Mouse (Mus musculus): ENCODE results near the gene Bcl2.
"Not testable (repeated sequence)": the region's sequence is repeated elsewhere in the genome, so short reads cannot be mapped to it uniquely, and the experiment has no call there.

Bcl2 gene

DNA sequence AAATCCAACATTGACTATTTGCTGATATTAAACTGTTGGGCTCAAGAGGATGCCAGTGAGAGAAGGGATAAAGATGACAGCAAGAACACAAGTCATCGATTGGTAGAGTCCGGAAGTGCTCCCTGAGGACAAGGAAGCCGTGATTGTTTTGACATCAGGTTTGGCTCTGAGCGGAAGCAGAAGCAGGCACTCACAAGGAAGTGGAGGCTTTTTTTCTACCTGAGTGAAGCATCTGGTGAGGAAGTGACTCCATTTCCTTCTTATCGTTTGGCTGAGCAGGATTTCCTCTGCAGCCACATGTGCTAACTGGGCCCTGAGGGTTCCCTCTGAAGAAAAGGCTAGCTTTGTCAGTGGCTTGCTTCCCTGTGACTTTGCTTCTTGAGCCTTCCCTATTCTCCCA is 165.0 kb downstream of the Bcl2 start:
- no peak for DNase-seq

DNA sequence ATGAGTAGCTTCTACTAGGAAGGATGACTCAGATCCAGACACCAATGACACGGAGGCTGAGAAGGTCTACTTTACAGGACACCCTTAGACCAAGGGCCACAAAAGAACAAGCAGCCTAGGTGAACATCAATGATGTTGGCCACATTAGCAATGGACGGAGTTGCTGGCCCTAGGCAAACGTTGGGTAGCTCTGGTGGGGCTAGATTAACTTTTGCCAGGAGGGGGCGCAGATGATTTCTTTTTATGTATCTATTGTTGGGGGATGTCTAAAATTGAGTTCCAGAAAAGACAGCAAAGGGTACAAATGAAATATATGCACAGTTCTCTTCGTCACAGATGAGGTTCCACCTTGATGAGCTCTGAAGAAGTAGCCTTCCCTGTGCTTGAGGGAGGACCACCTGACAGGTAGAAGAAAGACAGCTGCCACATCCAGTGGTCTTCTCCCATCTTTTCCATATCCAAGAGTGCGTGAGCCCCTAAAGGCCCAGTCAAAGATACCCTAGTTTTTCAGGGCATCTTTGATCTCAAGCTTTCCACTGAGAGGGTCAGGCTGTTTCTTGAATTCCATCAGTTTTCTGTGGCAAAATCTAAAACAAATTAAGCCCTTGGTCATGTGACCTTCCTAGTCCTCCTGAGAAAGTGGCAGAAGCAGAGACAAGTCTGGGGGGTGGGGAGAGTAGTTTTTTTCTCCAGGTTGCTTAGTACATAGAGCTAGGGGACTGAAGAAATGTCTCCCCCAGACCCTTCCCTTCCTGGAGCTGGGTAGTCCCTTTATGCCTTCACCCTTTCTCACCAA is 169.1 kb downstream of the Bcl2 start:
- no peak for DNase-seq

DNA sequence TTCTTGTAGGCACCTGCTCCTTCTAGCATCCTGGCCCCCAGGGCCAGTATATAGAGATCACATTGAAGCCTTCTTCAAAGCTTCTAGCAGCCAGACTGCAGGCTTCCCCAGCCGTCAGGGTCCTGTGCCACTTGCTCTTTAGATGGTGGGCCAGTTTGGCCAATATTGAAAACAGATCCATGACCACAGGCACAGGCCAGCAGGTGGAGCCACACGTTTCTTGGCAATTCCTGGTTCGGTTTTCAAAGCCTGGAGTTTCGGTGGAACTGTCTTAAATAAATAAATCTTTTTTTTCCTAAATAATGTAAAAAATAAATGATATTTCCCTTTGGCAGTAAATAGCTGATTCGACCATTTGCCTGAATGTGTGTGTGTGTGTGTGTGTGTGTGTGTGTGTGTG is 171.3 kb downstream of the Bcl2 start:
- no peak for DNase-seq

- DNase-seq: no peak
These were observed 172.2 kb downstream of the Bcl2 start for GRCm38 (mm10) chr1:106541851-106542250.

DNA sequence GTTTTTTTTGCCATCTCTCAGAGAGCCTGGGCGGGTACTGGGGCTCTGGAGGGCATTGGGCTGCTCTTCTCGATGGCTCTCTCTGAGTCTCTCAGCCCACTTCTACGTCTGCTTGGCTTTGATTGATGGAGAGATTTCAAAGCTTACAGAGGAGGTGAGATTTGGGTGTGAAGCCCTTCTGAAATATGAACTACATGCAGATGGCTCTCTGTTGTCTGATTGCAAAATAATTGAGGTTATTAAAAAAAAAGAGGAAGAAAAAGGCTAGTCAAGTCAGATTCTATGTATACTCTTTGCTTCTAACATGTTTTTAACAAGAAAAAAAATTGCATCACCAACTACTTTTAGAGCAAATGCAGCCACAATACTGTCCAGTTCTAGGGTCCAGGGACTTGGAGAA is 173.9 kb downstream of the Bcl2 start:
- DNase-seq: no peak

GRCm38 (mm10) chr1:106539029-106539428 is 175.0 kb downstream of the Bcl2 start:
- DNase-seq: no peak

GRCm38 (mm10) chr1:106534835-106535234 is 179.2 kb downstream of the Bcl2 start:
- not testable (repeated sequence) for DNase-seq

DNA sequence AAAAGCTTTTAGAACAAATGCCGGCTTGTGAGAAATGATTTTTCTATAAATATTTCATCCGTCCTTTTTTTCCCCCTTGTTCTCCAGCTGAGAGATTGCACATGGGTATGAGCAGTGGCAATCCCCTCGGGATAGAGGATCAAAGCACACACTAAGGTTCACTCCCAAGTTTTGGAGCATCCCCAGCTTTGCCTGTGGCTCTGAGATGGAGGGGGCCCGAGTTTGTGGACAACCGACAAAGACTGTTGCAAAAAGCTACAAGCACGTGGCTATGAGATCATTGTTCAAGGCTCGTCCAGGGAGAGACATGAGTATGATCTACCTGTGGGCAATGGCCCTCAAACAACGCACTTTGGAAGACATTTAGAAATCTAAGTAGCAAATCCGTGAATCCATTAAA is 184.5 kb downstream of the Bcl2 start:
- no peak for DNase-seq

DNA sequence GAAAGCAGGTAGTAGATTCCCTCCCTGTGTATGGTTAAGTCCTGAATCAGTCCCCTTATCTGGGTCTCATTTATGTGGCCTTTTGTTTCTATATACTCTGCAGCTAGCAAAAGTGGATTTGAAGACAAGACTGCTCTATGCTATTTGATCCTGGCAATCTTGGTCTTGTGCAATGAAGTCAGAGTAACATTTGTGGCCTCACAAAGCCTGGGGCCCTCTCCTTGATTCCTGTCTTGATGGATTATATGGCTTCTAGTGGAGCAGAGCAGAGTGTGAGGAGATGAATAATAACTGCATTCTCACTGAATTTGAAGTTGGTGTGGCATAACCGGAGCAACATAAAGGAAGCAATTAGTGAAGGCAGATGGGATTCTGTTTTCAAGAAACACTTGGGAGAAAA is 186.5 kb downstream of the Bcl2 start:
- no peak for DNase-seq

GRCm38 (mm10) chr1:106526751-106527150 is 187.3 kb downstream of the Bcl2 start:
- no peak for DNase-seq

DNA sequence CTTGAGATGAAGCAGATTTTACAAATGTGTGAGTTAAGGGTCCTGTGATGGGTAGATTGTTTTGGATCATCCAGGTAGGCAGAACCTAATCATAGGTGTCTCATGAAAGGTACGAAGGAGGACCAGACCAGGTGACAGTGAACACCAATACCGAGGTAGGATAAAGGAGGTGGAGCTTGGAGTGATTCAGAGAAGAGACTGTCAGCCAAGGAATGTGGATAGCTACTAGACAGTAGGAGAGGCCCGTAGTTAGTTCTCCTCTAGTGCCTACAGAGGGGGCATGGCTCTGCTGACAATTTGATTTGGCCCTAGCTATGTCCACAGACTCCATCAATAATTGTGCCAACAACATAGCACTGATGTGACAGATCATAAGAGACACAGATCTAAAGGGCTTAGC is 188.0 kb downstream of the Bcl2 start:
- DNase-seq: no peak

GRCm38 (mm10) chr1:106523741-106524140 is 190.3 kb downstream of the Bcl2 start:
- no peak for DNase-seq

- no peak for DNase-seq
These were observed 191.1 kb downstream of the Bcl2 start for GRCm38 (mm10) chr1:106523009-106523408.

GRCm38 (mm10) chr1:106517591-106518177 is 196.4 kb downstream of the Bcl2 start:
- no peak for DNase-seq

DNA sequence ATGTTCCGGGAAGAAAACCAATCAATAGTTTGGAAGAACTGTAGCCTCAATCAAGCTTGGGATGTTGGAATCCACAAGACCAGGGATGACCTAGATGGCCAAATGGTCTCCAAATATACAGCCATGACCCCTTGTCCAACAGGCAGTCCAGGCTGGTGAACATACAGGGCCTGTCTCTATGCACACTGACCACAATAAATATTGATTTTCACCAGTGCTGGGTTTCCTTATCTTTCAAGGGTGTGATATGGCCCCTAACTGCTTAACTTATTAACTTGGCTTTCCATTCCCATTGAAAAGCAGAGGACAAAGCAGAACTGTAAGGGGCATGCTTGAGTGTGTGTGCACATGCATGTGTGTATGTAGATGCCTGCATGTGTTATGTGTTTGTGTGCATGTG is 197.0 kb downstream of the Bcl2 start:
- no peak for DNase-seq

- DNase-seq: no peak
These were observed 198.5 kb downstream of the Bcl2 start for GRCm38 (mm10) chr1:106515611-106516010.

GRCm38 (mm10) chr1:106513890-106514643 is 200.0 kb downstream of the Bcl2 start:
- DNase-seq: no peak

GRCm38 (mm10) chr1:106513481-106513880 is 200.6 kb downstream of the Bcl2 start:
- DNase-seq: no peak

DNA sequence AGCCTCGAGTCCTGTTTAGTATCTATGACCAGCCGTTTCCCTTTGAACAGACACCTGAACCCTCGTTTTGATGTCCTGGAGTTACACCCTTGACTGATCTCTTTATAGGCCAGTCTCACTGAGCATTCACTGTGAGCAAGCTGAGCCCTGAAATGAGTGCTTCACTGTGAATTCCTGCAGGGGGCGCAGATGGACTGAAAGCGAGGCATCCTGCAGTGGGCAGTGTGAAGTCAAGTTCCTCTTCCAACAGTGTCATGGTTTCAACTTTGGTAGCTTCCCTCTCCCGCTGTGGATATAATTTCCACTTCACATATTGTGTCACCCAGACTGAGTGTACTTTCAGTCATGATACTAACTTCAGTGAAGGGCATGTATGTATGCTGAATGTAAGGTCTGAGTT is 202.5 kb downstream of the Bcl2 start:
- peak; percentile 37 for DNase-seq

GRCm38 (mm10) chr1:106507556-106507955 is 206.5 kb downstream of the Bcl2 start:
- DNase-seq: no peak

- DNase-seq: no peak
These were observed 210.2 kb downstream of the Bcl2 start for GRCm38 (mm10) chr1:106503910-106504309.

GRCm38 (mm10) chr1:106503407-106503806 is 210.7 kb downstream of the Bcl2 start:
- no peak for DNase-seq

DNA sequence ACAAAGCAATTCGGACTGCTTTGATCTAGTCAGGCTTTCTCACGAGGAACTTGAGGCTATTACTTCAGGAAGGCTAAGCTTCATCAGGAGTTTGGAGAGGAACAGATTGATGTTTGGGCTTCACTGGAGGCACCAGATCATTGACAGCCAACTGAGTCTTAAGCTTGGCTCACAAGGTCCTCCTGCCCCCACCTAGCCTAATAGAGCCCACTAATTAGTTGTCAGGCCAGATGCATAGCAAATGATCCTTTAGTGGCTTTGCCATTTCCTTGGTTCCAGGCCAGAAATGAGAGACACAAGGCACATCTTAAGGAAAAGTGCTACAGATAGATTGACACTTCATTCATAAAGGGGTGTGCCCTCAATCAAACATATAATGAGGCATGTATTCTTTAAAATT is 216.1 kb downstream of the Bcl2 start:
- no peak for DNase-seq
